Mouse (Mus musculus) kidney, postnatal 25 days (tissue): ENCODE measurements around the gene Fastk.
A peak's percentile ranks its signal among the peaks of the same experiment; 100 is the strongest.
"Not testable (repeated sequence)": the region's sequence is repeated elsewhere in the genome, so short reads cannot be mapped to it uniquely, and the experiment has no call there.

Source experiments
- DNase-seq, 2 experiments: peaks; one replicate each; pipeline ENCODE4 v3.0.0; 2021; ENCODE audit warnings: mixed read lengths in 2 of 2

Fastk gene

GRCm38 (mm10) chr5:24423129-24424003 lies 21.7 kb downstream of the Fastk start, which contains the start of the genes Cdk5 and Slc4a2:
Gene Cdk5 (minus strand): TSS chr5:24423530.
Gene Slc4a2 (plus strand): TSS chr5:24423837.
- DNase-seq = peak; percentile 99

DNA sequence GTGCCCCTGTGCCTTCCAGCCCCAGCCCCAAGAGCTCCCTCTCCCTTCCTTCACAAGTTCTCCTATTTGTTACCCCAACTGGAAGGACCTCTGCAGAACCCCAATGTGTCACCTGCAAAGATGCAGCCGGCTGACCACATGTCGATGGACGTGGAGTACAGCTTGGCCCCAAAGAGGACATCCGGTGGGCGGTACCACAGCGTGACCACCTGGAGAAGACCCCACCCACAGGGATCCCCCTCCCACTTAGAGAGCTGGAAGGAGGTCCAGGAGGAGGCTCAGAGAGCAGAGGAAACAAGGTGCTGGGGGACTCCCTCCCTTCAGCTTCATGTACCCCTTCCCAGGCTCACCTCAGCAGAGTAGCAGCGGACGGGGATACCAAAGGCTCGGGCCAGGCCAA lies 24.7 kb downstream of the Fastk start:
- no peak for DNase-seq

DNA sequence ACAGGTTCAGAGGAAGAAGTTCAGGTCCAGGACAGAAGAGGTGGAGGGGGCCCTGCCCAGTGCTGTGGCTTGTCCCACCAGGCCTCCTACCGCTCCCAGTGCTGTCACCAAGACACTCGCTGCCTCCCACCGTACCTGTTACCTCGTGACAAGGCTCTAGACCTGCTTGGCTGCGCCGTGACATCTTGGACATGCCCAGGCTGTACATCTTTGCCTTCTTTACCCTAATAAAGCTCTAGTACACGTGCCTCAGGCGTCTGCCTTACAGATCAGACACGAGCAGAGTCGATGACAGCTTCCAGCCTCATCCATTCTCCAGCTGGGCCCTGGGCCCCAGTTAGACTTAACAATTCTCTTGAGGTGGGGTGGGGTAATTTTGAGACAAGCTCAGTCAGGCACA lies 27.5 kb downstream of the Fastk start:
- DNase-seq = no peak

DNA sequence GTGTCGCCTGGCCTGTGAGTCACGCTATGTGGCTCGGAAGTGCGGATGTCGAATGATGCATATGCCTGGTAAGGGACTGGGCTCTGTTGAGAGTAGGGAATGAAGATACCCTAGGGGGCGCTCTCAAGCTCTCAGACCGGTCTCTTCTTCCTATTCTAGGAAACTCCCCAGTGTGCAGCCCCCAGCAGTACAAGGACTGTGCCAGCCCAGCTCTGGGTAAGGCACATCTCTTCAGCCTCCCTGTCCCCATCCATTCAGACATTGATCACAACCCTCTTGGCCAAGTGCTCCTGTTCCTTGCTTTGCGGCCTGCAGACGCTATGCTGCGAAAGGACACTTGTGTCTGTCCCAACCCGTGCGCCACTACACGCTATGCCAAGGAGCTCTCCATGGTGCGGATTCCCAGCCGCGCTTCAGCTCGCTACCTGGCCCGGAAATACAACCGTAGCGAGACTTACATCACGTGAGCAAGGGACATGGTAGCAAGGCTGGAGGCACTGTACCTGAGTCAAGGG lies 28.8 kb downstream of the Fastk start:
- peak; percentile 69 to 79 for DNase-seq

DNA sequence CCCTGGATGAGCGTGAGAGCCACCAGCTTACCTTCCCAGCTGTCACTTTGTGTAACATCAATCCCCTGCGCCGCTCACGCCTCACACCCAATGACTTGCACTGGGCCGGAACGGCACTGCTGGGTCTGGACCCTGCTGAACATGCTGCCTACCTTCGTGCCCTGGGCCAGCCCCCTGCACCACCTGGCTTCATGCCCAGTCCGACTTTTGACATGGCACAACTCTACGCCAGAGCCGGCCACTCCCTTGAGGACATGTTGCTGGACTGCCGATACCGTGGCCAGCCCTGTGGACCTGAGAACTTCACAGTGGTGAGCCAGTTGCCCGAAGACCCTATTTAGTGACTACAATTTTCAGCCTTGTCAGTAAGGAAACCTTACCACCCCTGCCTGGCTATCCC lies 31.1 kb downstream of the Fastk start:
- DNase-seq = peak in 1 of 2 experiments; percentile 54

DNA sequence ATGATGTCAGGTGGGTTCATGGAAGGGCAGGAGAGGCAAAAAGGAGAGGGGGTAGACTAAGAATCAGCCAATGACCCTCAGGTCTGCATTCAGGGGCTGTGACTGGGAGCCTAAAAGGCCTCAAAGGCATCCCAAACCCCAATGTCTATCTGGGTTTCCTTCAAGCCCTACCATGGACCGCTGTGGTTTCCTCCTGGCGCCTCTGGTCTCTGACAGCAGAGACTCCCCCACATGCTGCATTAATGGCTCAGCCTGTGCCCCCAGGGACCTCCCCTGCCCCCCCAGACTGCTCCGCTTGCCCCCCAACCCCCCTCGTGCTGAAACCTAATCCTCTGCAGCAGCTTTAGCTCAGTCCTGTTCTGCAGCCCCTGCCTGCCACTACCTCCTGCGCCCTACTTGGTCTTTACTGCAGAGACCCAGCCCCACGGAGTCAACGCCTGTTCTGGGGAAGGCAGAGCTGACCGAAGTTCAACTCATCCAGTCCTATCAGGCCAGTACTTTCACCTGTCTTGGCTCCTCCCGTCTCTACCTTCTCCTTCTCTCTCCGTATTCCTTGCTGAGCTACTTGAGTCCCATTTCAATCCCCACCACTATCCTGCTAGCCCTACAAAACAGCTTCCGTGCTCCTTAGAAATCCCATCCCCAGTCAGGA lies 31.9 kb downstream of the Fastk start, which contains the start of gene Asic3:
Asic3 (plus strand) TSS at position 351 of the 652 bp plus-strand sequence.
- DNase-seq = peak in 1 of 2 experiments; percentile 54

DNA sequence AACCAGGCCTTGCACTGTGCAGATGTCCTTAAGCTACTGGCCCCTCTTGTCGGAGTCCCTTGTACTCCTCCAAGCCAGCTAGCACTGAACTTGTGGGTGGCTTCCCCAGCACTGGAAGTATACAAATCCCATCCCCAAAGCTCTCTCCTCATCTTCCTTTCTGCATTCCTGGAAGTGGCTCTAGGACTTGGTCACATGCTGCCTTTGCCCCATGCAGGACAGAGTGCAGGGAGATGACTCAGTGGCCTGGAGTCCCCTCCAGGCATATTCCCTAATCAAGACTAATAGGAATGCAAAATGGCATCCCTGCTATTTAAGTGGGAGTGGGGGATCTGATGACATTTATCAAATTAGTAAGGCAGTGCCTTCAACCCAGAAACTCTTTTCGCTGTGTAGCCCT lies 33.0 kb downstream of the Fastk start:
- DNase-seq = no peak

- DNase-seq = no peak
These were observed 35.6 kb downstream of the Fastk start for GRCm38 (mm10) chr5:24409466-24409865.

DNA sequence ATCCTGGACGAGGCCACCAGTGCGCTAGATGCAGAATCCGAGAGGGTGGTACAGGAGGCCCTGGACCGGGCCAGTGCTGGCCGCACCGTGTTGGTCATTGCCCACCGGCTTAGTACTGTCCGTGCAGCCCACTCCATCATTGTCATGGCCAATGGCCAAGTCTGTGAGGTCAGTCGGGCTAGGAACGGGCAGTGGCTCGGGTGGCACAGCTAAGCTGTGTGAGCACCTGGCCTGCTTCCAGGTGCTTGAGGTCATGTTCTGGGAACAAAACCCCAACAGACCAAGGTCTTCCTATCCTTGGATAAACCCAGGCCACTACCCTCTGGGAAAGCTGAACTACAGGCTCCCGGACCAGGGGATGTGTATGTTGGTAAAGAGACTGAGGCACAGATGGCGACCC lies 36.4 kb downstream of the Fastk start:
- DNase-seq = peak; percentile 27 to 58

GRCm38 (mm10) chr5:24405389-24405876 lies 39.7 kb downstream of the Fastk start:
- no peak for DNase-seq

- DNase-seq = no peak
These were observed 40.3 kb downstream of the Fastk start for GRCm38 (mm10) chr5:24404594-24405360.

DNA sequence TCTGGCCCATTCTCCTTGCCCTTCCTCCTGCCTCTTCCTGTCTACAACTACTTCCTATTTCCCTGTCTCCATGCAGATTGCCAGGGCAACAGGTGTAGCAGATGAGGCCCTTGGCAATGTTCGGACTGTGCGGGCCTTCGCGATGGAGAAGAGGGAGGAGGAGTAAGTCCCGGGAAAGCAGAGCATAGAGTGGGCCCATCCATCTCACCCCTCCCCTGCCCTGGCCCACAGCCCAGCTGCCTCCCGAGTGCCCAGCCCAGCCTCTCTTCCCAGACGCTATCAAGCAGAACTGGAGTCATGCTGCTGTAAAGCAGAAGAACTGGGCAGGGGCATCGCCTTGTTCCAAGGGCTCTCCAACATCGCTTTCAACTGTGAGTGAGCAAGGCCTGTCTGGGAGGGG lies 43.1 kb downstream of the Fastk start:
- DNase-seq = no peak

GRCm38 (mm10) chr5:24400911-24401605 lies 44.0 kb downstream of the Fastk start:
- no peak for DNase-seq

- DNase-seq = no peak
These were observed 44.7 kb downstream of the Fastk start for GRCm38 (mm10) chr5:24400362-24400761.

GRCm38 (mm10) chr5:24399686-24400085 lies 45.4 kb downstream of the Fastk start:
- no peak for DNase-seq

GRCm38 (mm10) chr5:24396254-24396653 lies 48.8 kb downstream of the Fastk start:
- DNase-seq = not testable (repeated sequence)

- peak; percentile 95 to 97 for DNase-seq
These were observed 50.8 kb downstream of the Fastk start for GRCm38 (mm10) chr5:24394165-24394894.

DNA sequence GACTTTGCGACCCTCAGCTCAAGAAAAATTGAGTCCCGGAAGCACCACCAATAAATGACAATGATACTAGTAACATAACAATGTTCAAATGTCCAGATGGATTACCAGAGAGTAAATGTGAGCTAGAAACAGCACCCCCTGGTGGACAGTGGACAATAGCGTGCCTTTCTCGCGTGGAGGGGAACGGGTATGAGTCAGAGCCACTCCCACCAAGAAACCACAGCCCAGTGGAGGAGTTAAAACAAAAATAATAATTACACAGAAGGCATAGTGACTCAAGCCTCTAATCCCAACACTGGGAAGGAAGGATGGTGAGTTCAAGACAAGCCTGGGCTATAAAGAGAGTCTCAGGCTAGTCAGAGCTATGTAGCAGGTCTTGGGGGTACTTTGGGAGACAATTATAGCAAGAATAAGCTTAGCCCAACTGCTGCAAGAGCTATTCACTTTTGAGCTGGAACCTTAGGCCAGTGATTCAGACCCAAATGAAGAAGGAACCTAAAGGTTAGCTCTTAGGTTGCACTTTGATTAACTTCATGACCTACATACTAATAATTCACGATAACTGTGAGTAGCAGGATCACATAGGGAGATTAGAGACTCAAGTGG lies 51.6 kb downstream of the Fastk start, which contains the start of gene Abcb8:
Abcb8 (plus strand) TSS at position 272 of the 606 bp plus-strand sequence.
- peak; percentile 86 to 89 for DNase-seq

DNA sequence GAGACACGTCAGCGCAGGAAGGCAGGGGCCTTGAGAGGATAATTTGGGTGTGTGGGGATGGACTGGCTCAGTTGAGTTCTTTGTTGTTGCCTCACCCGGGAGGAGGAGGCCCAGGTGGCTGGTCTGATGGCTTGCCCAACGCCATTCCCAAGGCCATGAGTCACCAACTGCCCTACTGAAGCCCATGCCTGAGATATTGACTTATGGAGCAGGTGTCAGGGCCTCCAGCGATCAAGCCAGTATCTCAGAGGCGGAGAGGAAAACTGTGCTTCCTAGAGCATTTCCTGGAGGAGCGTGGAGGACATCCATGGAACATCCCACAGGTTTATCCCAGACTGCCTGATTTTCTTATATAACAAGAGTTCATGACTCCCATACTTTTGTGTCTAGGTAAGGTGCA lies 52.4 kb downstream of the Fastk start:
- DNase-seq = no peak

DNA sequence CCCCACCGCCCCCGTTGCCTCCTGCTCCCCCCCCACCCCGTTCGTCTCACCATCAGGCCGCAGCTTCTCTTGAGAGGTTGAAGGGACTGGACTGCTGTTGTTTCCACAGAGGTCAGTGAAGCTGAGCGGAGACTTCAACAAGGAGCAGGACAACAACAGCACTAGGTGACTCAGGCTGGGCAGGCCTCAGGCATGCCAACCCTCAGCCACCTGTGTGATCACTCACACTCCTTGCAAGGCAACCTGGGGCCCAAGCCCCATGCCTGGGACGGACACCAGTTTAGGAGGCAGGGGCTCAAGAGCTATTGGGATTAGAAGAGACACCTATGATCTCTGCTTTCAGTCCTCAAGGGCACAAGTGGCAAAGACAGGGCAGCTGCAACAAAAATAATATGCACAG lies 53.2 kb downstream of the Fastk start, which contains the start of gene Atg9b:
Atg9b (minus strand) TSS at position 280 of the 400 bp plus-strand sequence.
- no peak for DNase-seq

GRCm38 (mm10) chr5:24389658-24390020 lies 55.4 kb downstream of the Fastk start:
- no peak for DNase-seq
